Mouse (Mus musculus): ENCODE data around the gene Rnf151.
"Not testable (repeated sequence)": the region's sequence is repeated elsewhere in the genome, so short reads cannot be mapped to it uniquely, and the experiment has no call there.

Gene Rnf151

DNA sequence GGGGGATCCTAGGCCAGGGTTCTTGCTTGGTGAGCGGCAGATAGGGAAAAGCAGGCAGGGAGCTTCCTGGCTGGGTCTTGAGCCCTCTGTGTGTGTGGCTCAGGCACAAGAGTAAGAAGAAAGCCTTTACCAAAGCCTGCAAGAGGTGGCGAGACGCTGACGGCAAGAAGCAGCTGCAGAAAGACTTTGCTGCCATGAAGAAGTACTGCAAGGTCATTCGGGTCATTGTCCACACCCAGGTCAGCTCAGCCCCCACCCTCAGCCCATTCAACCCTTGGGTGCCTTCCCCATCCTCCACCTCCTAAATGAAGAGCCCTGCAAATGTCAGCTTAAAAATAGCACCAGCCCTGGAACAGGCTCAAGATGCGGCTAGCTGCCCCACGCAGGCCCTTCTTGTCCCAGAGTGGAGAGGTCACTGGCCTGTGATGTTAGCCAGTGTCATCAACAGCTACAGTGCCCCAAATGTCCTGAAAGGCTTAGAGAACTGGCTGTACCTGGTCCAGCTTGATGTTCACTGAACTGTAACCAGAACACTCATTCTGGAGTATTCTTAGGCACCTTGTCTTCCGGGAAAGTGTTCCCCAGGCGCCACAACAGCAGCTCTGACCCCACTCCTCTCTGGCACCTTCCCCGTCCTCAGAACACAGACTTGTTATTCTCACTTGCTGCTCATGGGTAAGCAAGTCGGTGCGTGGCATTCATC lies 14.5 kb upstream of the Rnf151 start:
- DNase-seq = no peak

DNA sequence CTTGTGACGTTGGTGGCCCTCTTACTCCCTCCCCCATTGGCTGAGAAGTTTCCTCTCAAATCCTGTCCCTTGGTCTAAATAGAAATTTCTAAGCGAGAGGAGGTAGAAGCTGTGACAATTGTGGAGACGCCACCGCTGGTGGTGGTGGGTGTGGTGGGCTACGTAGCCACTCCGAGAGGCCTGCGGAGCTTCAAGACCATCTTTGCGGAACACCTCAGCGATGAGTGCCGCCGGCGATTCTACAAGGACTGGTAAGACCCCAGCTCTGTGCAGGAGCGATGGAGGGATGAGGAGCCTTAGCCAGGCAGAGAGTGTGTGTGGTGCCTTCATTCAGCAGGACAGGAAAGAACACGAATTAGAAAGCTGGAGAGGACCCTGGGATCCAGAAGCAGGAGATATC lies 12.9 kb upstream of the Rnf151 start:
- no peak for DNase-seq

- no peak for DNase-seq
Observed at GRCm38 (mm10) chr17:24729067-24729466, 11.2 kb upstream of the Rnf151 start.

GRCm38 (mm10) chr17:24728184-24728583 lies 10.3 kb upstream of the Rnf151 start:
- no peak for DNase-seq

DNA sequence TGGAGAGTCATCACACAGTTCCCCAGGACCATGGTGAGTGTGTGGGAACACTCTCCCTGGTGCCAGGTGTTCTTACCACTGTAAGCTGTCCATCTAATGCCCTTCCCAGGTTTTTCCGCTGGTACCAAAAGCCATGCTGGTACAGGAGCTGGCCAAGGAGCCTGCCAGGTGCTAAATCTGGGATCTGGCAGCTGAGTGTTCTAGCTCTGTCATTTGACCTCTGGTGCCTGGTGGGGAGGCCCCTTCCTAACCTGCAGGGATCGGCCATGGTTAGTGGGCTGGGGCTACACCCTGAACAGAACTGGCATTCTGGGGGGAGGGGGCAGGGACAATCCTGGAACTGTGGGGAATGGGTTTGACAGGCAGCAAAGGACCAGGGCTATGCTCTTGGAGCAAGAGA lies 9.8 kb upstream of the Rnf151 start, which contains the start of gene Rpl3l:
TSS of gene Rpl3l (plus strand) at position 203 of the 400 bp plus-strand sequence.
- DNase-seq = no peak

DNA sequence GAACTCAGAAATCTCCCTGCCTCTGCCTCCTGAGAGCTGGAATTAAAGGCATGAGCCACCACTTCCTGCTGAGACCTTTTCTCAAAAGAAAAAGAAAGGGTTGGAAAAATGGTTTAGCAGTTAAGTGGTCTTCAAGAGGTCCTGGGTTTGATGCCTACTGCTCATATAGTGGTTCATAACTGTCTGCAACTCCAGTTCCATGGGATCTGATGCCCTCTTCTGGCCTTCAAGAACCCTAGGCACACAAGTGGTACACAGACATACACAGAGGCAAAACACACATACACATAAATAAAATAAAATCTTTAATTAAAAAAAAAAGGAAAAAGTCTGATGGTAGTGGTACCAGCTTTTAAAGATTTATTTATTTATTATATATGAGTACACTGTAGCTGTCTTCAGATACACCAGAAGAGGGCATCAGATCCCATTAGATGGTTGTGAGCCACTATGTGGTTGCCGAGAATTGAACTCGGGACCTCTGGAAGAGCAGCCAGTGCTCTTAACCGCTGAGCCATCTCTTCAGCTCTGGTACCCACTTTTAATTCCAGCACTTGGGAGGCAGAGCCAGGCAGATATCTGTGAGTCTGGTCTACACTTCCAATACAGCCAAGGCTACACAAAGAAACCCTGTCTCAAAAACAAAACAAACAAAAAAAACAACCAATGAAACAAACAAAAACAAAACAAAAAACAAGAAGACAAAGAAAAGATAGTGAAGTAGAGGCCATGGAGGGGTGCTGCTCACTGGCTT lies 8.0 kb upstream of the Rnf151 start:
- no peak for DNase-seq

DNA sequence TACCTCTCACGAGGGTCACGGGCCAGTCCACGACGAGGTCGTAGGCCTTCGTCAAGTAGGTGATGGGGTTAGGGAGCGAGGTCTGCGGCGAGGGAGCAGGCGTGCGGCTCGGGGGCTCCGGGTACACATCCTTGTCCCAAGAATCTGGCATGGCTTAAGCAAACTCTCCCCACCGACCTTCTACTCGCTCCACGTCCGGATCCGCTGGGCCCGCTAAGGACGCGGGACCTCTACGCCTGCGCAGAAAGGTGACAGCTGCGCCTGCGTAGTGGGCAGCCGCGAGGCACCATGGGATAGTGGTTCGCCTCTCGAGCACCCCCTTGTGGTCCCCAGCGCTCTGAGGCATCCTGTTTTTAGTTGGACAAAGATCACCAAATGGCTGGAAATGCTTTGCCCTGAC lies 6.3 kb upstream of the Rnf151 start, which contains the start of gene Ndufb10:
TSS of gene Ndufb10 (minus strand) at position 295 of the 400 bp plus-strand sequence.
- DNase-seq = peak; percentile 99

DNA sequence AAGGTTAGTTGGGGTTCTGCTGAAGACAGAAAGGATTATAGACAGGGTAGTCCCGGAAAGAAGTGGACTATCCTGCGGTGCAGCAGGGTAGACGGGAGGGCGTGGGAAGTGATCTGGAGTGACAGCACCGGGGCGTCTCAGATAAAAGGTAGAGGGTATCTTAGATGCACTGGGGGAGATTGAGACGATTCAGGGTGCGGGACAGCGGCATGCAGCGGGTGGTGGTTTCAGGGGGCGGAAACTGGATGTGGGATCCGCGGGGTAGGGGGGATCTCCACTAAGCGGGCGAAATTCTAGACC lies 6.0 kb upstream of the Rnf151 start:
- DNase-seq = peak; percentile 26

DNA sequence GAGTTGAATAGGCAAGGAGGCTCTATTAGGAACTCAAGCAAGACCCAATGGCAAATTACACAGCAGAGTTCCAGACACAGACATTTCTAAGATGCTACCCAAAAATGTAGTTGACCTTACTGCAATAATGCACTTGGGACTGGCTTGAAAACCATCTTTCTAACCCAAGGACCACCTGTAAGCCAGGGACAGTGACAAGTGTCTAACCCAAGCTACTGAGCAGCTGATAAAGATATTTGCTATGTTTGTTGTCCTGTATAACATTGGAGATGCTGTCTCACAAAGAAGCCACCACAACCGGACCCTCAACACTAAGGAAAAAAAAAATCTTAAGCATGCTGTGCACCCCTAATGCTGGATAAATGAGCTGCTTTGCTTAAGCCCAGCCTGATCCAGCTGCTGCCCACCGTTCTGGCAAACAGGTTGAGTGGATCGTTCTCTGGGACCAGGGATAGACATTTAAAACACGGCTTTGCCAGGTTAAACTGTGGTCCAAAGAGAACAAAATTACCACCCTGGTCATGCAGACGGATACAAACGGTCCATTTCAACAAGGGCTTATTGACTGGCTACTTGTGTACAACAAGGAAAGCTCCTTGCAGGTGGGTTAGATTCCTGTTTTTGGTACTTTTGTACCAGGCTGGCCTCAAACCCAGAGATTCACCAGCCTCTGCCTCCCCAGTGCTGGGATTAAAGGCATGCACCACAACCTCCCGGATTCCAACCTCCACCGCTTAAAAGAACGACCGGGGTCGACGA lies 5.4 kb upstream of the Rnf151 start:
- no peak for DNase-seq

- no peak for DNase-seq
Observed at GRCm38 (mm10) chr17:24722220-24722924, 4.5 kb upstream of the Rnf151 start.

- DNase-seq = not testable (repeated sequence)
Observed at GRCm38 (mm10) chr17:24721383-24721955, 3.6 kb upstream of the Rnf151 start.

DNA sequence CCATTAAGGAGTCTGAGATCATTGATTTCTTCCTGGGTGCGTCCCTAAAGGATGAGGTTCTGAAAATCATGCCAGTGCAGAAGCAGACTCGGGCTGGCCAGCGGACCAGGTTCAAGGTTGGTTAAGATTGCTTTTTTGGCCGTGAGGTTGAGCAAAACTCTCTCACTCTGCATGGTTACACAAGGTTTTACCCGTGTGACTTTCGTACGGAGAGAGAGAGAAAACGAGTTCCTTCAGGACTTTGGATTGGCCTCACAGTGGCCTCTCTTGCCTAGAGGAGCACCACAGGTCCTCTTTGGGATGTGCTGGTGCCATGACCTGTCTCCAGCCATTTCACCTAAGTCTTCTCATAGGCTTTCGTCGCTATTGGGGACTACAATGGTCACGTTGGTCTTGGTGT lies 2.8 kb upstream of the Rnf151 start:
- not testable (repeated sequence) for DNase-seq

DNA sequence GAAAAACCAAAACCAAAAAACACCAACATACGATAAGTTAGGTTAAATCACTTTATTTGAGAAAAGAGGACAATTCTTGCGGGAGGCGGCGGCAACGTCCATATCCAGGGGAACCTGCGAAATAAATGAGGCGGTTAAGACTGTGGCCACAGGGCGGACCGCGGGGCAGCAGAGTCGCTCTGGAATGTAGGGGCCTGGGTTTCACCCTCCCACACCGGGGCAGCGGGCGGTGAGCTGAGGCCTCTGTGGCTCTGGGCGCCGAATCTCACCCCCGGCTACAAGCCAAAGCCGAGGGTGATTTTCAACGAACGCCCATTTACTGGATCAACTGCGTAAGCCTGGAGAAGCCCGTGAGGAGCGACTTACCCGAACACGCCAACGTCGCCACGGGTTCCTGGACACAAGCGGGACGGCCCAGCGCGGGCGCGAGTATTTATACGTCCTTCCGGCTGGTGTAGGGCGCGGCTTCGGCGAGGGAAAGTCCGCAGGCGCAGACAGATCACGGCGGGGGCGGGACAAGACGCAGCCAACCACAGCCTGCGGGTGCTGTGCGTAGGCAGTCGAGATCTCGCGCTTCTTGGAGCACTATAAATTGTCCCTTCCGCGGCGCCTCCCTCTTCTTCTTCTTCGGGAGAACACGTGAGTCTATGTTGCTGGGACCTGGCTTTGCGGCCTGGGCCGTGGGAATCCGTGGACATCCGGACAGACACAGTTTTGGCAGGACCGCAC lies 1.8 kb upstream of the Rnf151 start:
- DNase-seq = peak; percentile 97

- not testable (repeated sequence) for DNase-seq
Observed at GRCm38 (mm10) chr17:24718938-24719337, 1.1 kb upstream of the Rnf151 start.

DNA sequence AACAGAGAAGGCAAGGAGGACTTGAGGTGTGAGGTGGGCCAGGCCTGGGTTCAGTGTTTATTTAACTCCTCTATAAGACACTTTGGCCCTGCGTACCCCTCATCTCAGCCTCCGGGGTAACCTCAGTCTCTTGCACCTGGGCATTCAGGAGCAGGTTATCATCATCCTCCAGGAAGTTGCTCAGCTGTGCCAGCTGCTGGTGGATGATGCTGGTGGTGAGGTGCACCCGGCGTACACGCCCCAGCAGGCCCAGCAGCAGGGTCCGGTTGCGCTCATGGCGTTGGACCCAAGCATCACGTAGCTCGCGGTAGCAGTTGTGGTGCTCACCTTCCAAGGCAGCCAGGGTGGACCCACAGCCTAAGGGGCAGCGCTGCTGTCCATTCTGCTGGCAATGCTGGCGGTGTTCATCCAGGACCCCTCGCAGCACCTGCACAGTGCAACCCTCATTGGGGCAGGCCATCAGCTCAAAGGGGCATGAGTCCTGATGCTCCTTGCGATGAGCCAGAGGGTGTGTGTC lies 1.6 kb downstream of the Rnf151 start:
- DNase-seq = no peak

- no peak for DNase-seq
Observed at GRCm38 (mm10) chr17:24715556-24715955, 2.3 kb downstream of the Rnf151 start.

DNA sequence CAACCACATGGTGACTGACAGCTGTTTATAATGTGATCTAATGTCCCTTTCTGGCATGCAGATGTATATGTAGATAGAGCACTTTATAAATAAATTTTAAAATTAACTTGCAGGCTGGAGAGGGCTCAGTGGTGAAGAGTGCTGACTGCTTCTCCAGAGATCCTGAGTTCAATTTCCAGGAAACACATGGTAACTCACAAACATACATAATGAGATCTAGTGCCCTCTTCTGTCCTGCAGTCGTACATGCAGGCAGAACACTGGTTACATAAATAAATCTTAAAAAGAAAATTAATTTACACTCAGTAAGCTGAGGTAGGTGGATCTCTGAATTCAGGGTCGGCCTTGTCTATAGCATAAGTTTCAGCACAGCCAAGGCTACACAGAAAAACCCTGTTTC lies 9.2 kb downstream of the Rnf151 start:
- DNase-seq = no peak

- DNase-seq = no peak
Observed at GRCm38 (mm10) chr17:24707801-24708425, 9.9 kb downstream of the Rnf151 start.

DNA sequence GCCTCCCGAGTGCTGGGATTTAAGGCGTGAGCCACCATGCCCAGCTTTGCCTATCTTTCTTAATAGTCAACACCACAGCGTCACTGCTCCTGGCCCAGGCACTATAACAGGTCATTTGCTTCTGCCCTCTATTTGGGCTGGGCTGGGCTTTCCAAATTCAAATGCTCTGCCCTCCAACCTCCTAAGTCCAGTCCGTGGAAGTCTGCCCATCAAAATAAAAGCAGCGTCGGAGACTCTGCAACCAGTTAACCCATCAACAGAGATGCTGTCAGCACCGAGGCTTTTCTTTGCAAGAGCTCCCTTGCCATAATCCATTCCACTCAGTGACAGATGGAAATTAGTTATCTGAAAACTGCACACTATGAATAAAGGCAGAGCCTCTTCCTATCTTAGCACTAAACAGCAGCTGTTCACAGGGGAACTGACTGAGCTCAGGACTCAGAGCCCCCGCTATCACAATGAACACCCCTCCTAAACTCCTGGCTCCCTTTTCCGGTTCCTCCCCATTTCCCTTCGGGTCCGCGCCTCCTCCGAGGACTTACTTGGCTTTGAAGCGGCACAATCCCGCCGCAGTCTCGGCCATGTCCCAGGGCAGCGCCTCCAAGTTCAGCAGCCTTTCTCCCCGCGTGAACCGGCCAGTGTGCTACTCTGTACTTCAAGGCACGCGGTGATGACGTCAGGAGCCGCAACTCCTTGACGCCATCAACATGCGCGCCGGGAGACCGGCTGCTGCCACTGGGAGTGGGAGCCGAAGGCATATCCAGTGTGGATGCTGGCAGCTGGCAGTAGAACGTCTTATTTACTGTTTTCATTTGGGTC lies 10.7 kb downstream of the Rnf151 start, which contains the start of gene Tbl3:
TSS of gene Tbl3 (minus strand) at position 679 of the 819 bp plus-strand sequence.
- peak; percentile 94 for DNase-seq

DNA sequence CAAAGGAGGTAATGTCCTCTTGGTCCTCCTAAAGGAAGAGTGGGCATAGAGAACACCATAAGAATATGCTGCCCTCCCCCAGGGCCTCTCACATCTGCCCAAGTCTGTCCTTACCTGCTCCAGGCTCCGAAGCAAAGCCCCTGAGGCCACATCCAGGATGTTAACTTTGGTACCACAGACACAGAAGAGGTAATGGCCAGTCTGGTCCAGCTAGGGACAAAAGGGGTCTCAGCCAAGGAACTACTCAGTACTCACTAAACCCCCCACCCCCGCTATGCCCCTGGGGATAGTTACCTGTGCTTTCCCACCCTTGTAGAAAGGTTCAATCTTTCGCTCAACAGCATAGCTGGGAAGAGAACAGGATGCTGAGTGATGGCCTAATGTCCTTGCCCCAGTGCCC lies 12.0 kb downstream of the Rnf151 start:
- DNase-seq = no peak

Measured in right cerebral cortex, postnatal 4 days (tissue).